Mouse (Mus musculus) heart, adult 2 months (tissue): ENCODE measurements around the gene Tsc22d4. TPM values are rescaled to one million over a fixed set of nuclear protein-coding genes. Genes with fewer than 3 reads are reported as not detected.

ENCODE experiments used
- DNase-seq, 2 experiments: peaks; one replicate each; pipeline ENCODE4 v3.0.0; 2021
- H3K27ac ChIP-seq: fragments of 200-600 bp; 2 replicates; pipeline ENCODE4 v1.8.1; 2022
- H3K27me3 ChIP-seq: fragments of 200-500 bp; 2 replicates; pipeline ENCODE4 v1.6.1; 2012; ENCODE audit warnings: mild to moderate bottlenecking, low read length, inconsistent platforms, mixed read lengths; ENCODE audit not compliant: control insufficient read depth, insufficient read depth
- H3K36me3 ChIP-seq: fragments of 200-500 bp; 2 replicates; pipeline ENCODE4 v1.6.1; 2012; ENCODE audit warnings: low read length, inconsistent platforms; ENCODE audit not compliant: control insufficient read depth, insufficient read depth
- H3K4me1 ChIP-seq: fragments of 200-500 bp; 2 replicates; pipeline ENCODE4 v1.6.1; 2011; ENCODE audit warnings: low read length; ENCODE audit not compliant: control insufficient read depth, insufficient read depth
- H3K4me3 ChIP-seq: fragments of 200-600 bp; 2 replicates; pipeline ENCODE4 v1.8.1; 2022
- H3K79me2 ChIP-seq: fragments of 200-500 bp; replicated peaks from 2 replicates; pipeline ENCODE4 v1.6.1; 2012; ENCODE audit warnings: mild to moderate bottlenecking, inconsistent platforms, low read length, moderate library complexity, mixed read lengths; ENCODE audit not compliant: control insufficient read depth, insufficient read depth
- H3K9ac ChIP-seq: fragments of 200-500 bp; 2 replicates; pipeline ENCODE4 v1.6.1; 2012; ENCODE audit warnings: low read depth, mild to moderate bottlenecking, control low read depth, inconsistent platforms, low read length, mixed read lengths
- CTCF ChIP-seq: fragments of 200-600 bp; IDR thresholded peaks from 2 replicates; pipeline ENCODE4 v1.8.1; 2022; ENCODE audit warnings: antibody characterized with exemption, mild to moderate bottlenecking, moderate library complexity
- EP300 ChIP-seq: fragments of 200-500 bp; IDR thresholded peaks from 2 replicates; pipeline ENCODE4 v1.6.1; 2011; ENCODE audit warnings: low read depth, low read length, control low read depth; ENCODE audit not compliant: insufficient read depth
- POLR2A ChIP-seq: fragments of 200-500 bp; IDR thresholded peaks from 2 replicates; pipeline ENCODE4 v1.6.1; 2011; ENCODE audit warnings: mild to moderate bottlenecking, low read depth, low read length, control low read depth; ENCODE audit not compliant: insufficient read depth
- WGBS: fragments of 180-500 bp; shearing (Covaris S2); methylation state at CpG from one replicate; pipeline ENCODE4 v1.1.7; 2018; 5-methylcytosine and 5-hydroxymethylcytosine counted together
- intact Hi-C: fragments of 180-260 bp; cut with DNase I; formaldehyde crosslinking; loops from one replicate; pipeline ENCODE4 v1.15.1; 2025
- polyA plus RNA-seq: library from polyadenylated mRNA; depleted of rRNA; stranded (reverse); fragments of >200 nt; gene quantifications from 2 replicates; pipeline ENCODE4 v1.2.3, GENCODE M21; 2012; rRNA removed
- total RNA-seq, 2 experiments: library from RNA; stranded (reverse); gene quantifications; 2 replicates each; pipeline ENCODE4 v1.2.3; 2021

The Tsc22d4 gene
- total and polyA plus RNA-seq, 3 experiments: 251 to 258 (median 254) TPM

DNA sequence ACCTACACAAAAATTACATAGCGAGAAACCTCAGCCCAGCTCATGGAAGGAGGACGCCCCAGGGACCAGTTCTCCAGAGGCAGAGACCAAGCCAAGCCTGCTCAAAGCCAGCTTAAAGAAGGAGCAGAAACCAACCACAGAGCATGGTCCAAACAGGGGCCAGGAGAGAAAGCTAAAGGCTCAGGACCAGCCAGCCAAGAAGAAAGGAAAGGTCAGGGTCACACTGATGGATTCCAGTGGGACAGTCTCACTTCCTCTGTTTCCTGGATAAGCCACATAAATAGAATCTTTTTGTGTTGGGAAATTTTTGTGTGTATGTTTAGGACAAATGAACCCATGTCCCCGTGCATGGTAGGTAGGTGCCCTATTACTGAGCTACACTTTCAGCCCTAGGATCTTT, 51.1 kb downstream of the Tsc22d4 start:
- intact Hi-C loops: no loop called here
- Histone ChIP-seq H3K36me3 (no peaks in the 10 kb centered on the region; the same call in 1 of the 2 replicates), H3K9ac (no peak overlapping the region), H3K4me1 (no peaks in the 10 kb centered on the region), H3K79me2 (no peaks in the 10 kb centered on the region), H3K27ac (no peak overlapping the region), H3K4me3 (no peak overlapping the region), H3K27me3 (no peaks in the 10 kb centered on the region)
- 48% methylated on average over 3 of the region's 3 CpGs for WGBS
- no peak for DNase-seq
- TF ChIP-seq EP300 (no peak), CTCF (no peak), POLR2A (no peak)

DNA sequence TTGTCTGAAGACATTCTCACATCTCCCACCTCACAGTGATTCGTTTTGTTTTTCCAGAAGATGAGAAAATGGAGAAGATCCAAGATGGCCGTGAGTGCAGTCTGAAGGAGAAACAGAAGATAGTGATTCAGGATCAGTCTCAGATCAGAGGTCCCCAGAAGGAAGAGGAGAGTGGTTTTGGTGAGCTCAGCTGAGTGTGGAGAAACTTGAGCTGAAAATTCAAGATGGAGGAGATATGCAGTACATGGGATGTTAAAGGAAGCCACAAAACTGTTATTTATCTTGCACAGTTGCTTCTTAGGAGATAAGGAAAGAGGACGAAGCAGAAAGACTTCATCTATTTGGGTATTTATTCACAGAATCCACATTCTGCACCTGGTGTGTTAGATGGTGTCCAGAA, 55.4 kb downstream of the Tsc22d4 start:
- no peaks in the 10 kb centered on the region for H3K79me2 ChIP-seq
- TF ChIP-seq POLR2A (no peak), EP300 (no peak), CTCF (no peak)
- WGBS: 60% methylated on average over 3 of the region's 3 CpGs
- H3K9ac ChIP-seq: no peak overlapping the region
- no peaks in the 10 kb centered on the region for H3K27me3 ChIP-seq
- no peaks in the 10 kb centered on the region for H3K4me1 ChIP-seq
- H3K36me3 ChIP-seq: no peaks in the 10 kb centered on the region; the same call in 1 of the 2 replicates
- H3K27ac ChIP-seq: no peak overlapping the region
- no peak for DNase-seq
- intact Hi-C loops: no loop called here
- H3K4me3 ChIP-seq: no peak overlapping the region

DNA sequence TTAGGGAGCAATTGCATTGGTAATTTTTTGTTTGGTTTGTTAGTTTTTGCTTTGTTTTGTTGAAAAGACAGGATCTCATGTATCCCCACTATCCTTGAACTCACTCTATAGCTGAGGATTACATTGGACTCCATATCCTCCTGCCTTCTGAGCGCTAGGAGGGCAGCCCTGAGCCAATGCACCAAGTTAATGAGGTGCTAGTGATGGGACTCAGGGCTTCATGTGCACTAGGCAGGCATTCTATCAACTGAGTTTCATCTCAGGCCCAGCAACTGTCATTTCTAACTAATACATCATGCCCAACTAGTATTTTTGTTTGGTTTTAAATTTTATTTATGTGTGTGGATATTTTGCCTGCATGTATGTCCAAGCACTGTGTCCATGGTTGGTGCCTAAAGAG, 60.6 kb downstream of the Tsc22d4 start:
- Histone ChIP-seq H3K79me2 (no peaks in the 10 kb centered on the region), H3K27ac (no peak overlapping the region), H3K4me1 (no peaks in the 10 kb centered on the region), H3K9ac (no peak overlapping the region), H3K4me3 (no peak overlapping the region), H3K27me3 (no peaks in the 10 kb centered on the region), H3K36me3 (no peaks in the 10 kb centered on the region)
- no peak for DNase-seq
- TF ChIP-seq CTCF (no peak), EP300 (no peak), POLR2A (no peak)
- intact Hi-C loops: no loop called here
- 91% methylated on average over 1 of the region's 1 CpGs for WGBS

DNA sequence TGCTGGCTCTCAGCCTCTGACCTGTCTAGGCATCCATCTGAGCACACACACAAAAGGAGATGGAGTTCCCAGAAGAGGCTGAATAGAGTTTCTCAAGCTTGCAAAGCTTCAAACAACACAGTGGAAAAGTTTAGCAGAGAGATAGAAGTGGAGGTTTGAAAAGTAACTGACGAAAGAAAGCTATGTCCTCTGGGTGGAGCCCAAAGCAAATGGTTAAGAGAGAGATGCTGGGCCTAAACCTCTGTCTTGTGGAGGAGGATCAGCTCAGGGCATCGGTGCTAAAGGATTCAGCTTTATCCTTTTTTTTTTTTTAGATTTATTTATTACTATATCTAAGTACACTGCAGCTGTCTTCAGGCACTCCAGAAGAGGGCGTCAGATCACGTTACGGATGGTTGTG, 62.8 kb downstream of the Tsc22d4 start:
- DNase-seq: no peak
- H3K4me1 ChIP-seq: no peaks in the 10 kb centered on the region
- H3K9ac ChIP-seq: no peak overlapping the region
- H3K36me3 ChIP-seq: no peaks in the 10 kb centered on the region
- H3K27me3 ChIP-seq: no peaks in the 10 kb centered on the region
- WGBS: 91% methylated on average over 5 of the region's 5 CpGs
- no peaks in the 10 kb centered on the region for H3K79me2 ChIP-seq
- no peak overlapping the region for H3K4me3 ChIP-seq
- no peak overlapping the region for H3K27ac ChIP-seq
- TF ChIP-seq POLR2A (no peak), EP300 (no peak), CTCF (no peak)
- intact Hi-C loops: no loop called here

DNA sequence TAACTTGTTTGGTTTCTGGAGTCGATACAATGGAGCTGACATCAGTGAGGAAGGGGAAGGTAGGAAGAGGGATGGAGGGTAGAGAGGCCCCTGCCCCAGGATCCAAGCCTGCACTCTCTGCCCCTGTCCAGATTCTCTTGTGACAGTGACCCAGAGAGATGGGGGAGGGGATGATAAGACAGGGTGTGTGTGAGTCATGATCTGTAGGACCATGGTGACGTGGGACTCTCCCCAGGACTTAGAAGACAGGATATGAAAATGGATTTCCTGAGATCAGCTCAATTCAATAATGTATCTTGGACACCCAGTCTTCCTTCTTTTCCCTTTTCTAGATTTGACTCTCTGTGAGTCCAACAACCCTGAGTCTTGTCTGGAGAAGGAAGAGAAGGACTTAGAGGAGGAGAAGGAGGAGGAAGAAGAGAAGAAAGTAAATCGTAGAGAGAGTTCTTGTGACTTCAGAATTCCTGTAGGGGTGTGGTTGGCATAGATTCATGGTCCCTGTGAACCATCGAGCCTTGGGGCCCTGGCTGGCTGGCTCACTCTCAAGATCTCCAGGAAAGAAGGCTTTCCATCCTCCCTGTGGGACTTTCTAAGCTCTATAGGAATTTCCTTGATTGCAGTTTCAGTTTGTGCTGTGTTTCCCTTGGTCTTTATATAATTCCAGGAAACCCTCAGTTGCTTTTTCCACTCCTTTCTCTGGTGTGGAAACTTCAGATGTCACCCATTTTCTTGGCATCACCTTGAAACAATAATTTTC, 72.1 kb downstream of the Tsc22d4 start:
- Histone ChIP-seq H3K4me3 (no peak overlapping the region), H3K36me3 (no peaks in the 10 kb centered on the region), H3K27me3 (no peaks in the 10 kb centered on the region), H3K27ac (no peak overlapping the region), H3K4me1 (no peaks in the 10 kb centered on the region; the same call in 1 of the 2 replicates), H3K79me2 (no peaks in the 10 kb centered on the region), H3K9ac (no peak overlapping the region)
- no peak for DNase-seq
- intact Hi-C loops: no loop called here
- TF ChIP-seq CTCF: no peak
- TF ChIP-seq EP300: no peak
- no peak for TF ChIP-seq POLR2A
- WGBS: 19% methylated on average over 4 of the region's 4 CpGs

Other genes with a start within 250 kb of the Tsc22d4 start
- gene Pop7, start 243.2 kb upstream of the Tsc22d4 start, total RNA-seq: 10 to 100 TPM; 13.4 to 13.9 TPM
- 22.7 and 25.6 TPM in 2 replicates for gene Pop7, start 243.2 kb upstream of the Tsc22d4 start, polyA plus RNA-seq
- gene Gigyf1, start 227.2 kb upstream of the Tsc22d4 start, total RNA-seq: 10 to 100 TPM; 24.4 to 29.1 TPM
- gene Gigyf1, start 227.2 kb upstream of the Tsc22d4 start, polyA plus RNA-seq: 19.6 and 21.0 TPM in 2 replicates
- gene Epo, start 212.5 kb upstream of the Tsc22d4 start, total RNA-seq: not detected
- not detected in 2 replicates for gene Epo, start 212.5 kb upstream of the Tsc22d4 start, polyA plus RNA-seq
- gene Gnb2, start 212.2 kb upstream of the Tsc22d4 start, total RNA-seq: 100 to 1,000 TPM; 222 to 249 TPM
- 395 and 448 TPM in 2 replicates for gene Gnb2, start 212.2 kb upstream of the Tsc22d4 start, polyA plus RNA-seq
- not detected for gene Actl6b, start 192.2 kb upstream of the Tsc22d4 start, total RNA-seq
- 0.32 TPM in 1 of 2 replicates, not detected in the other for gene Actl6b, start 192.2 kb upstream of the Tsc22d4 start, polyA plus RNA-seq
- gene Tfr2, start 175.9 kb upstream of the Tsc22d4 start, total RNA-seq: under 1 TPM in 1 of 2 experiments, not detected in 1; 0.09 TPM
- 0.29 and 0.35 TPM in 2 replicates for gene Tfr2, start 175.9 kb upstream of the Tsc22d4 start, polyA plus RNA-seq
- 10 to 100 TPM; 10.7 to 16.3 TPM for gene Mospd3, start 144.7 kb upstream of the Tsc22d4 start, total RNA-seq
- 20.7 and 32.3 TPM in 2 replicates for gene Mospd3, start 144.7 kb upstream of the Tsc22d4 start, polyA plus RNA-seq
- 10 to 100 TPM; 35.9 to 50.8 TPM for gene Pcolce, start 131.9 kb upstream of the Tsc22d4 start, total RNA-seq
- gene Pcolce, start 131.9 kb upstream of the Tsc22d4 start, polyA plus RNA-seq: 87.0 and 109 TPM in 2 replicates
- under 1 TPM; 0.13 to 0.34 TPM for gene Fbxo24, start 116.7 kb upstream of the Tsc22d4 start, total RNA-seq
- 0.29 and 0.35 TPM in 2 replicates for gene Fbxo24, start 116.7 kb upstream of the Tsc22d4 start, polyA plus RNA-seq
- gene Lrch4, start 116.6 kb upstream of the Tsc22d4 start, total RNA-seq: 10 to 100 TPM; 17.1 to 20.0 TPM
- gene Lrch4, start 116.6 kb upstream of the Tsc22d4 start, polyA plus RNA-seq: 24.8 and 29.1 TPM in 2 replicates
- 1 to 10 TPM; 2.8 to 4.3 TPM for gene Gm20605, start 116.6 kb upstream of the Tsc22d4 start, total RNA-seq
- 7.3 and 9.5 TPM in 2 replicates for gene Gm20605, start 116.6 kb upstream of the Tsc22d4 start, polyA plus RNA-seq
- gene Sap25, start 104.4 kb upstream of the Tsc22d4 start, total RNA-seq: 1 to 10 TPM; 1.5 to 2.0 TPM
- gene Sap25, start 104.4 kb upstream of the Tsc22d4 start, polyA plus RNA-seq: 25.2 and 34.9 TPM in 2 replicates
- under 1 TPM; 0.34 to 0.73 TPM for gene Irs3, start 100.0 kb upstream of the Tsc22d4 start, total RNA-seq
- 0.91 and 2.2 TPM in 2 replicates for gene Irs3, start 100.0 kb upstream of the Tsc22d4 start, polyA plus RNA-seq
- 10 to 100 TPM; 15.6 to 19.1 TPM for gene Agfg2, start 61.0 kb upstream of the Tsc22d4 start, total RNA-seq
- gene Agfg2, start 61.0 kb upstream of the Tsc22d4 start, polyA plus RNA-seq: 11.9 and 12.5 TPM in 2 replicates
- gene Nyap1, start 4.1 kb upstream of the Tsc22d4 start, total RNA-seq: 1 to 10 TPM in 1 of 2 experiments, under 1 TPM in 1; 0.94 to 1.2 TPM
- gene Nyap1, start 4.1 kb upstream of the Tsc22d4 start, polyA plus RNA-seq: 1.6 and 1.7 TPM in 2 replicates
- gene Ppp1r35, start 33.1 kb downstream of the Tsc22d4 start, total RNA-seq: 10 to 100 TPM in 1 of 2 experiments, 1 to 10 TPM in 1; 7.4 to 10.8 TPM
- 6.8 and 12.0 TPM in 2 replicates for gene Ppp1r35, start 33.1 kb downstream of the Tsc22d4 start, polyA plus RNA-seq
- gene Mepce, start 41.9 kb downstream of the Tsc22d4 start, total RNA-seq: 10 to 100 TPM; 21.3 to 26.0 TPM
- 24.1 and 31.5 TPM in 2 replicates for gene Mepce, start 41.9 kb downstream of the Tsc22d4 start, polyA plus RNA-seq
- gene Zcwpw1, start 42.1 kb downstream of the Tsc22d4 start, total RNA-seq: under 1 TPM; 0.44 to 0.52 TPM
- gene Zcwpw1, start 42.1 kb downstream of the Tsc22d4 start, polyA plus RNA-seq: 0.39 and 0.50 TPM in 2 replicates
- gene Pilra, start 90.6 kb downstream of the Tsc22d4 start, total RNA-seq: 1 to 10 TPM in 1 of 2 experiments, under 1 TPM in 1; 0.97 to 3.1 TPM
- gene Pilra, start 90.6 kb downstream of the Tsc22d4 start, polyA plus RNA-seq: 2.6 and 5.3 TPM in 2 replicates
- 1 to 10 TPM; 1.1 to 2.0 TPM for gene Pilrb1, start 112.4 kb downstream of the Tsc22d4 start, total RNA-seq
- 2.3 and 4.2 TPM in 2 replicates for gene Pilrb1, start 112.4 kb downstream of the Tsc22d4 start, polyA plus RNA-seq
- 1 to 10 TPM; 1.1 to 1.3 TPM for gene Pilrb2, start 126.1 kb downstream of the Tsc22d4 start, total RNA-seq
- 1.4 and 3.2 TPM in 2 replicates for gene Pilrb2, start 126.1 kb downstream of the Tsc22d4 start, polyA plus RNA-seq
- under 1 TPM; 0.13 to 0.18 TPM for gene Cyp3a13, start 175.9 kb downstream of the Tsc22d4 start, total RNA-seq
- 0.06 TPM in 1 of 2 replicates, not detected in the other for gene Cyp3a13, start 175.9 kb downstream of the Tsc22d4 start, polyA plus RNA-seq
- under 1 TPM; 0.18 to 0.29 TPM for gene Gjc3, start 217.4 kb downstream of the Tsc22d4 start, total RNA-seq
- 0.43 and 0.67 TPM in 2 replicates for gene Gjc3, start 217.4 kb downstream of the Tsc22d4 start, polyA plus RNA-seq
- gene Azgp1, start 235.8 kb downstream of the Tsc22d4 start, total RNA-seq: not detected
- gene Azgp1, start 235.8 kb downstream of the Tsc22d4 start, polyA plus RNA-seq: 1.1 TPM in 1 of 2 replicates, not detected in the other